Mouse (Mus musculus) NIH3T3 (cell line): ENCODE measurements around the gene Pramel1.
"Not testable (repeated sequence)": the region's sequence is repeated elsewhere in the genome, so short reads cannot be mapped to it uniquely, and the experiment has no call there.

Source experiments
- DNase-seq: peaks from one replicate; pipeline ENCODE4 v3.0.0-alpha.2; 2012; ENCODE audit warnings: low read depth

Pramel1 gene

DNA sequence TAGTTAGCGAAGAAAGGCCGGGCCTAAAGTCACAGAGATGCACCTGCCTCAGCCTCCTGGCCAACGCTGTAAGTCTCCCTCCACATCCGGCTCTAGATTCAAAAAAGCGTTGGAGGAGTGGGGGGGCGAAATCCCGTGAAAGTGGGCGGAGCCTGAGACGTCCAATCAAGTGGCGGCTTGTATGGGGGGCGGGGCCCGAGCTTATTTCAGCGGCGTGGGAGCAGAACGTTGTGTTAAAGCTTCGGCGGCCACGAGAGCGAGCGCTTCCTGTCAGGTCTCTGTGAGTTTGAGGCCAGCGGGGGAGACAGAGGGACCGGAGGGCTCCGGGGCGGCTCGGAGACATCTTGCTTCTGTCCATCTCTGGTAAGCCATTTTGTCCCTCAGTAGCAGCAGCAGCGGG is at the start of gene Pramel1:
TSS of gene Pramel1 (plus strand) at position 248 of the 400 bp plus-strand sequence.
- no peak for DNase-seq

DNA sequence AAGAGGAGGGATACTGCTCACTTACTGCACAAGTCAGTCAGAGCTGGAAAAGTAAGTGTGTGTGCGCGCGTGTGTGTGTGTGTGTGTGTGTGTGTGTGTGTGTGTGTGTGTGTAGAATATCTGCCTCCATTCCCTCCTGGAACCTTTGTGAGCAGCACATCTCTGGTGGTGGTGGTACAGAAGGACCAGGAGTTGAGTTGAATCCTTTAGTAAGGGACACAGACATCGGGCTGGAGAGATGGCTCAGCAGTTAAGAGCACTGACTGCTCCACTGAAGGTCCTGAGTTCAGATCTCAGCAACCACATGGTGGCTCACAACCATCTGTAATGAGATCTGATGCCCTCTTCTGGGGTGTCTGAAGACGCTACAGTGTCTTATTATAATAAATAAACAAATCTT is 48.7 kb upstream of the Pramel1 start:
- peak; percentile 22 for DNase-seq

GRCm38 (mm10) chr4:143348678-143349077 is 45.5 kb upstream of the Pramel1 start:
- no peak for DNase-seq

- no peak for DNase-seq
Measured at GRCm38 (mm10) chr4:143349484-143349906, 44.7 kb upstream of the Pramel1 start, which contains the start of gene Lrrc38. Gene Lrrc38 (plus strand): TSS chr4:143349757.

GRCm38 (mm10) chr4:143350047-143351015 is 43.9 kb upstream of the Pramel1 start:
- DNase-seq: no peak

- no peak for DNase-seq
Measured at GRCm38 (mm10) chr4:143352301-143352700, 41.9 kb upstream of the Pramel1 start.

GRCm38 (mm10) chr4:143361520-143361919 is 32.7 kb upstream of the Pramel1 start:
- DNase-seq: no peak

- no peak for DNase-seq
Measured at GRCm38 (mm10) chr4:143366415-143367041, 27.7 kb upstream of the Pramel1 start.

- DNase-seq: no peak
Measured at GRCm38 (mm10) chr4:143379480-143379879, 14.7 kb upstream of the Pramel1 start.

DNA sequence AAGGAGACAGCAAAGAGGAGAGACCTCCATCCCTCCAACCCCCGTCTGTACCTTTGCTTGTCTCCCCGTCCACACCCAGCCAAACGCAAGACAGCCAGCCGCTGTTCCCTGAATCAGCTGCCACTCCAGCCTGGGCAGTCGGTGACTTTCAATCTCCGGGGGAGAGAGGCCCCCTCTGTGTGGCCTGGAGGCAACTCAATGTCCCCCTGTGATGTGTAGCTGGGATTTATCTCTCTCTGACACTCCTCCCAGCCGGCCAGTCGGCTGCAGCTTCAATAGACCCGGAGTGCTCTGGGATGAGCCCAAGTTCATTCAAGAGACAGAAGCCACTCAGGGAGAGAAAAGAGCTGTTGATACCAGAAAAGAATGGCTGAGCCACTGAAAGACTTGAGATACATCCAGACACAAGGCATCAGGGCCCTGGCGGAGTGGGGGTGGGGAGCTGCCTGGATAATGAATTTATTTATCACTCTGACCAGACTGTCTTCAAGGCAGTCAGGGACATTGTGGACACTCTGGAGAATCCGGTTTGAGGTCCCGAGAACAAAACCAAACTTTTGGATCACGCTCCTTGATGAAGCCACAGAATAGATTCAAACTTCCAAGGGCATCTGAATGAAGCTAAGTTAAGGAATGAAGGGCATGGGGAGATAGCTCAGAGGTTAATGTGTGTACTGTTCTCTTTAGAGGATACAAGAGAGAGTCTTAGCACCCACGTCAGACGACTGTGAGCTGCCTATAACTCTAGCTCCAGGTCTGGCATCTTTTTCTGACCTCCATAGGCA is 14.1 kb upstream of the Pramel1 start:
- DNase-seq: no peak

DNA sequence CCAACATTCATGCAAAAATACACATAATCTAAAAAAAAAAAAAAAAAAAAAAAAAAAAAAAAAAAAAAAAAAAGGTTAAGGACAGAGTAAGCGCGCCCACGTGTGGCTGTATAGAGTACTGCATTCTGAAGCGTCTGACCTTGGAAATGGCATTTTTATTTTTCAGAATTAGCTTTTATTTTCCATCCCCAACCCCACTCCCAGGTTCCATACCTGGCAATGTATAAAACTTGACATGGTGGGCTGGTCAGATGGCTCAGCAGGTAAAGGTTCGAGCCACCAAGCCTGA is 13.6 kb upstream of the Pramel1 start:
- peak; percentile 74 for DNase-seq

- DNase-seq: no peak
Measured at GRCm38 (mm10) chr4:143382163-143382562, 12.1 kb upstream of the Pramel1 start.

GRCm38 (mm10) chr4:143383646-143384045 is 10.6 kb upstream of the Pramel1 start:
- DNase-seq: peak; percentile 34

DNA sequence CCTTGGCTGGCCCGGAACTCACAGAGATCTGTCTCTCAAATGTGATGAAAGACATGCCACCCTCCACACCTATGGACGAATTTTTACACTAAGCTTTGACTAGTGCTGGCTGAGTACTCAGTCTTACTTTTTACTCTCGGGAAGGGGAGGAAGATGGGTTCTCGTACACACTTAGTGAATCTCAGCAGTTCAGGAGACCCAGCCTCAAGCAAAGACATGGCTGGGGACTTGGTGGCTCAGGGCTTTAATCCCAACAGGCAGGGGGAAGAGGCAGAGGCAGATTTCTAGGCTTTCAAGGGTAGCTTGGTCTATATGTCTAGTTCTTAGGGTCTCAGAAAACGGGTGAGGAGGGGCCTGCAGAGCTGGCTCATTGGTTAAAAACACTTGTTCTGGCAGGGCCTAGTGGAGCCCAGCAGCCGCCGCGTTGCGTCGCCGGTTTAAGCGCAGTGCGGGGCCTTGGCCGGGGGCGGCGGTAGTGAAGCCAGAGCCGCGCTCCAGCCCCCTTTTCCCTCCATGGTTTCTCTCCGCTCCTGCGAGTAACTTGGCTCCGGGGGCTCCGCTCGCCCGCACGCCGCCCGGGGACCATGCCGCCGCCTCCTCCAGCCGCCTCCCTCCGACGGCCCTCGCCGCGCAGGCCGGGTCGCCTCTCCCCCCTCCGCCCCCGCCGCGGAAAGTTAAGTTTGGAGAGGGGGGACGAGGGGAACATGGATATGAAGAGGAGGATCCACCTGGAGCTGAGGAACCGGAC is 5.1 kb upstream of the Pramel1 start:
- DNase-seq: no peak

- peak; percentile 40 for DNase-seq
Measured at GRCm38 (mm10) chr4:143411566-143412218, 17.5 kb downstream of the Pramel1 start.

GRCm38 (mm10) chr4:143412219-143413092 is 18.2 kb downstream of the Pramel1 start, which contains the start of gene Pramef8:
Gene Pramef8 (plus strand): TSS chr4:143412426.
- peak; percentile 95 for DNase-seq

- DNase-seq: no peak
Measured at GRCm38 (mm10) chr4:143413621-143414020, 19.4 kb downstream of the Pramel1 start.

- no peak for DNase-seq
Measured at GRCm38 (mm10) chr4:143414121-143414520, 19.9 kb downstream of the Pramel1 start.

GRCm38 (mm10) chr4:143426770-143427169 is 32.5 kb downstream of the Pramel1 start:
- DNase-seq: not testable (repeated sequence)
